Mouse (Mus musculus): Measurements from ENCODE around the gene Mthfd1. TPM values are rescaled to one million over a fixed set of nuclear protein-coding genes. Genes with fewer than 3 reads are reported as not detected.

Mthfd1 gene
- polyA plus RNA-seq, 1 experiment: 237 TPM

GRCm38 (mm10) chr12:76299361-76299906, 44.3 kb downstream of the Mthfd1 start:
- no peaks in the 10 kb centered on the region for H3K27me3 ChIP-seq (ENCODE audit: control insufficient read depth, insufficient read depth, low read length, poor library complexity, severe bottlenecking)
- no peaks in the 10 kb centered on the region for H3K4me1 ChIP-seq (ENCODE audit: control insufficient read depth, insufficient read depth, low read length)
- H3K27ac ChIP-seq (ENCODE audit: insufficient read depth, low read length): no peak overlapping the region
- TF ChIP-seq EP300 (IDR thresholded peaks at IDR 0.05; ENCODE audit: insufficient read depth, low read depth, low read length) (no peak), CTCF (IDR thresholded peaks at IDR 0.05; ENCODE audit: low read depth, low read length) (no peak), POLR2A (IDR thresholded peaks at IDR 0.05; ENCODE audit: insufficient read depth, low read length) (no peak)
- no peak overlapping the region for H3K9ac ChIP-seq (ENCODE audit: low read depth, poor library complexity, severe bottlenecking)
- H3K4me3 ChIP-seq (ENCODE audit: low read depth, low read length): no peak overlapping the region
- H3K36me3 ChIP-seq (ENCODE audit: control insufficient read depth, insufficient read depth, low read length, poor library complexity, severe bottlenecking): peaks cover 96% of the 10 kb centered on the region
- H3K9me3 ChIP-seq (replicated peaks; ENCODE audit: control insufficient read depth, insufficient read depth, low read length, poor library complexity, severe bottlenecking): no peaks in the 10 kb centered on the region

- H3K4me3 ChIP-seq (ENCODE audit: low read depth, low read length): no peak overlapping the region
- no peaks in the 10 kb centered on the region for H3K4me1 ChIP-seq (ENCODE audit: control insufficient read depth, insufficient read depth, low read length)
- peaks cover 93% of the 10 kb centered on the region for H3K36me3 ChIP-seq (ENCODE audit: control insufficient read depth, insufficient read depth, low read length, poor library complexity, severe bottlenecking)
- no peak overlapping the region for H3K9ac ChIP-seq (ENCODE audit: low read depth, poor library complexity, severe bottlenecking)
- TF ChIP-seq CTCF (IDR thresholded peaks at IDR 0.05; ENCODE audit: low read depth, low read length) (no peak), POLR2A (IDR thresholded peaks at IDR 0.05; ENCODE audit: insufficient read depth, low read length) (no peak), EP300 (IDR thresholded peaks at IDR 0.05; ENCODE audit: insufficient read depth, low read depth, low read length) (no peak)
- H3K27me3 ChIP-seq (ENCODE audit: control insufficient read depth, insufficient read depth, low read length, poor library complexity, severe bottlenecking): no peaks in the 10 kb centered on the region
- H3K27ac ChIP-seq (ENCODE audit: insufficient read depth, low read length): no peak overlapping the region
- H3K9me3 ChIP-seq (replicated peaks; ENCODE audit: control insufficient read depth, insufficient read depth, low read length, poor library complexity, severe bottlenecking): no peaks in the 10 kb centered on the region
Measured at GRCm38 (mm10) chr12:76300367-76300766, 45.3 kb downstream of the Mthfd1 start.

GRCm38 (mm10) chr12:76303474-76303873, 48.4 kb downstream of the Mthfd1 start:
- TF ChIP-seq EP300 (IDR thresholded peaks at IDR 0.05; ENCODE audit: insufficient read depth, low read depth, low read length): no peak
- no peak for TF ChIP-seq CTCF (IDR thresholded peaks at IDR 0.05; ENCODE audit: low read depth, low read length)
- TF ChIP-seq POLR2A (IDR thresholded peaks at IDR 0.05; ENCODE audit: insufficient read depth, low read length): no peak
- Histone ChIP-seq H3K27ac (ENCODE audit: insufficient read depth, low read length) (no peak overlapping the region), H3K4me1 (ENCODE audit: control insufficient read depth, insufficient read depth, low read length) (peaks cover 3% of the 10 kb centered on the region), H3K4me3 (ENCODE audit: low read depth, low read length) (no peak overlapping the region), H3K27me3 (ENCODE audit: control insufficient read depth, insufficient read depth, low read length, poor library complexity, severe bottlenecking) (no peaks in the 10 kb centered on the region), H3K9me3 (replicated peaks; ENCODE audit: control insufficient read depth, insufficient read depth, low read length, poor library complexity, severe bottlenecking) (no peaks in the 10 kb centered on the region), H3K36me3 (ENCODE audit: control insufficient read depth, insufficient read depth, low read length, poor library complexity, severe bottlenecking) (peaks cover 83% of the 10 kb centered on the region), H3K9ac (ENCODE audit: low read depth, poor library complexity, severe bottlenecking) (no peak overlapping the region)

GRCm38 (mm10) chr12:76304199-76304598, 49.1 kb downstream of the Mthfd1 start:
- TF ChIP-seq POLR2A (IDR thresholded peaks at IDR 0.05; ENCODE audit: insufficient read depth, low read length) (no peak), EP300 (IDR thresholded peaks at IDR 0.05; ENCODE audit: insufficient read depth, low read depth, low read length) (no peak), CTCF (IDR thresholded peaks at IDR 0.05; ENCODE audit: low read depth, low read length) (no peak)
- Histone ChIP-seq H3K36me3 (ENCODE audit: control insufficient read depth, insufficient read depth, low read length, poor library complexity, severe bottlenecking) (peaks cover 81% of the 10 kb centered on the region), H3K9me3 (replicated peaks; ENCODE audit: control insufficient read depth, insufficient read depth, low read length, poor library complexity, severe bottlenecking) (no peaks in the 10 kb centered on the region), H3K4me3 (ENCODE audit: low read depth, low read length) (no peak overlapping the region), H3K27me3 (ENCODE audit: control insufficient read depth, insufficient read depth, low read length, poor library complexity, severe bottlenecking) (no peaks in the 10 kb centered on the region), H3K9ac (ENCODE audit: low read depth, poor library complexity, severe bottlenecking) (no peak overlapping the region), H3K4me1 (ENCODE audit: control insufficient read depth, insufficient read depth, low read length) (peaks cover 3% of the 10 kb centered on the region), H3K27ac (ENCODE audit: insufficient read depth, low read length) (no peak overlapping the region)

GRCm38 (mm10) chr12:76305107-76305506, 50.0 kb downstream of the Mthfd1 start:
- TF ChIP-seq CTCF (IDR thresholded peaks at IDR 0.05; ENCODE audit: low read depth, low read length) (no peak), POLR2A (IDR thresholded peaks at IDR 0.05; ENCODE audit: insufficient read depth, low read length) (no peak), EP300 (IDR thresholded peaks at IDR 0.05; ENCODE audit: insufficient read depth, low read depth, low read length) (no peak)
- H3K4me1 ChIP-seq (ENCODE audit: control insufficient read depth, insufficient read depth, low read length): peaks cover 3% of the 10 kb centered on the region

GRCm38 (mm10) chr12:76306852-76307561, 51.9 kb downstream of the Mthfd1 start:
- H3K36me3 ChIP-seq (ENCODE audit: control insufficient read depth, insufficient read depth, low read length, poor library complexity, severe bottlenecking): peaks cover 78% of the 10 kb centered on the region
- TF ChIP-seq CTCF (IDR thresholded peaks at IDR 0.05; ENCODE audit: low read depth, low read length) (no peak), EP300 (IDR thresholded peaks at IDR 0.05; ENCODE audit: insufficient read depth, low read depth, low read length) (no peak), POLR2A (IDR thresholded peaks at IDR 0.05; ENCODE audit: insufficient read depth, low read length) (no peak)

More at GRCm38 (mm10) chr12:76305107-76305506, 50.0 kb downstream of the Mthfd1 start:
- no peak overlapping the region for H3K9ac ChIP-seq (ENCODE audit: low read depth, poor library complexity, severe bottlenecking)
- no peak overlapping the region for H3K4me3 ChIP-seq (ENCODE audit: low read depth, low read length)
- peaks cover 79% of the 10 kb centered on the region for H3K36me3 ChIP-seq (ENCODE audit: control insufficient read depth, insufficient read depth, low read length, poor library complexity, severe bottlenecking)
- no peak overlapping the region for H3K27ac ChIP-seq (ENCODE audit: insufficient read depth, low read length)
- no peaks in the 10 kb centered on the region for H3K27me3 ChIP-seq (ENCODE audit: control insufficient read depth, insufficient read depth, low read length, poor library complexity, severe bottlenecking)
- H3K9me3 ChIP-seq (replicated peaks; ENCODE audit: control insufficient read depth, insufficient read depth, low read length, poor library complexity, severe bottlenecking): no peaks in the 10 kb centered on the region

More at GRCm38 (mm10) chr12:76306852-76307561, 51.9 kb downstream of the Mthfd1 start:
- no peak overlapping the region for H3K4me3 ChIP-seq (ENCODE audit: low read depth, low read length)
- no peak overlapping the region for H3K9ac ChIP-seq (ENCODE audit: low read depth, poor library complexity, severe bottlenecking)
- no peaks in the 10 kb centered on the region for H3K9me3 ChIP-seq (replicated peaks; ENCODE audit: control insufficient read depth, insufficient read depth, low read length, poor library complexity, severe bottlenecking)
- H3K27me3 ChIP-seq (ENCODE audit: control insufficient read depth, insufficient read depth, low read length, poor library complexity, severe bottlenecking): no peaks in the 10 kb centered on the region
- no peak overlapping the region for H3K27ac ChIP-seq (ENCODE audit: insufficient read depth, low read length)
- peaks cover 3% of the 10 kb centered on the region for H3K4me1 ChIP-seq (ENCODE audit: control insufficient read depth, insufficient read depth, low read length)

Data from ES-Bruce4 (cell line).